Mouse (Mus musculus) gastrocnemius, postnatal 4 days (tissue): ENCODE measurements at regions not wholly inside any gene's neighbourhood (a gene's known extent, or its start where the extent isn't known, plus 50 kb on each side); places are given as distances from the start of the nearest gene placed in this dataset.
"Not testable (repeated sequence)": the region's sequence is repeated elsewhere in the genome, so short reads cannot be mapped to it uniquely, and the experiment has no call there.

Experiments used
- DNase-seq, 2 experiments: peaks; one replicate each; pipeline ENCODE4 v3.0.0; 2021 to 2022; ENCODE audit warnings: low spot score in 2 of 2, mixed read lengths in 2 of 2

DNA sequence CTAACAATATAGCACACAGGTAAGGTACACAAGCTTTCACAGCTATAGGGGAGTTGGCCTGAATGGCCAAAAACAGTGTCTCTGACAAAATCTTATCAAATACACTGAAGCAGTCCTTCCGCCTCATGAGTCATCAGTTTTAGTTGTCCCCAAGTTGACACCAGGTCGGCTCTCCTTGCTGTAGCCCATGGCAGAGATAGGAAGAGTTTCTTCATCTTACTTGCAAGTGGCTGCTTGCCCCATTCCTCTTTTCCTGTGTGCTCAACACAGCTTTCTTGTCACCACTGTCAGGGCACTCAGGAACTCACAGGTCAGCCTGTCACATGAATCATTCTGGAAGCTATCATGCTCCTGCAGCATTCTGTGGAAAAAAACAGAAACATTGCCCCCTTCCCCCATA lies 77.1 kb downstream of the Olfr721-ps1 start:
- DNase-seq: not testable (repeated sequence)

- DNase-seq: no peak
Measured at GRCm38 (mm10) chr14:14481840-14482239, 80.7 kb downstream of the Olfr721-ps1 start.

- no peak for DNase-seq
Measured at GRCm38 (mm10) chr14:14486356-14486755, 85.3 kb downstream of the Olfr721-ps1 start.

DNA sequence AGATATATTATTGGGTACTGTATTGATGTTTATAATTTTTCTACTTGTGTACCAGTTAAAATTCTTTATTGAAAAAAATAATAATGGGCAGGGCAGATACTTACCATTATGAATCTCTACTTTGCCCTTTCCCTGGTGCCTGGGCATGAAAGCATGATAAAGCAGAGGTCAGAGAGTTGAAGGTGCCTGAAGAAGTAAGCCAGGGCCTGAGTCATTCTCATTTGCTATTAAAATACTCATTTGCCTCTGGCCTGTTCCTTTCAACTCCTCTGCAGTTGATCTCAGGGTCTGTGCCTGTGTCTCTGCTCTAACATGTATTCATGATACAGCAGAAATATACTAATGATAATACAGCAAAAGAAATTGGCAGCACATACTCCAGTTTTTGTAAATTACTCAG lies 89.4 kb downstream of the Olfr721-ps1 start:
- DNase-seq: no peak

DNA sequence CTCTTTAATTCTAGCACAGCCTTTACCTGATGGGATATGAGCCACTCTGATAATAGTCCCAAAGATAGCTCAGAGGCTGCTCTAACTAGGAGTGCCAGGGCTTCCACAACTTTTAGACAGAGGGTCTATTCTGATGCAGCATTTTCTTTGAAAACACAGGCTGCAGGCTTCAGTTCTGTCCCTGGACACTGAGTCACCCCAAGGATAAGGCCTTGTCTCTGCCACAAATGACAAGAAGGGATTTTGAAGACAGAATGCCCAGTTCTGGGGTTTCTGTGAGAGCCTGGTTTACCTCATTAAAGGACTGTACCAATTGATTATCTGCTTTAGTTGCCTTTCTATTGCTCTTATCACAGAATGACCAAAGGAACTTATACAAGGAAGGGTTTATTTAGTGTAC lies 90.9 kb downstream of the Olfr721-ps1 start:
- DNase-seq: no peak

GRCm38 (mm10) chr14:14511927-14512326 lies 110.8 kb downstream of the Olfr721-ps1 start:
- DNase-seq: no peak

DNA sequence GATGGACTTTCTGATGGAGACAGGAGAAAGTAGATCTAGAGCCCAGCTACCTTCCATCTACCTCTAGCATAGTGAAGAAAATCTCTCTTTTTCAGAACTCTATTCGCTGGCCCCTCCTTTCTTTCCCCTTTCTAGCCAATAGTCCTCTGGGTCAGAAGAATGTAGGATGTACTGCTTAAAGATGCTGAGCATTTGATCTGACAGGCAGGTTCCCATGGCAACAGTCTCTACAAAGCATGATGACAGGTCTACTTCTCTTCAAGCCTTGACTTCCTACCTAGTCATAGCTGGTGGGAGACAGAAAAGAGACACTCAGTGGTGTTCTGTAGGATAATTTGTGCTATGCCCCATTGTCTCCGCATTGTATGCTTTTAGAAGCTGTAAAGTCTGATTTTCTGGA lies 112.0 kb downstream of the Olfr721-ps1 start:
- no peak for DNase-seq

GRCm38 (mm10) chr14:14513498-14513897 lies 112.4 kb downstream of the Olfr721-ps1 start:
- DNase-seq: no peak

DNA sequence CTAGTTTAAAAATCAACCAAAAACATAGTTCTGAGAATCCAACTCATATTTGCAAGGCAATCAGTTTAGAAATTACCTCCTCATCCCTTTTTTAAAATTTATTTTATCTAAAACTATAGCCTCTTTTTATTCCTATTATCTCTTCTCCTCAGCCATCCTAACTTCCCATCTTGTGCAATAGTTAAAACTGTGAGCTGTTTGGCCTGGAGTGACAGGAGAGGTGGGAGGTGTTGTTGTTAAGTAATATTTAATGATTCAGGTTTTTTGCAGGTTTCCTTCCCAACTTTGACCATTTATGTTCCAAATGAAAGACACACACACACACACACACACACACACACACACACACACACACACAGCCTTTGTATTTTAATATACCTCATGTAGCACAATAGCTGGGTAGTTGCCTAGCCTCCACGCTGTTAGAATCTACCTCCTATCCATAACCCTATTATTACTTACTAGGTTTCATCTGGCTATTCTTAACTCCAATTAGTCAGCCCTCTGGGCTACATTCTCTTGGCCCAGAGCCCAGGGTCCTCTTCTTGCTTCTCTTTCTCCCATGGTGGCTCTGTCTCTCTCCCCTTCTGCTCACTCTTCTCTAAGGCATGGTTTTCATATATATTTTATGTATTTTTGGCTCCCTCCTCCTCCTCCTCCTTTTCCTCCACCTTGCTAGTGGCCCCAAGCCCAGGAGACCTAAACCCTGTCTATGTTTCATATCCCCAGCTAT lies 113.5 kb downstream of the Olfr721-ps1 start:
- no peak for DNase-seq

- no peak for DNase-seq
Measured at GRCm38 (mm10) chr14:14515363-14515762, 114.3 kb downstream of the Olfr721-ps1 start.

DNA sequence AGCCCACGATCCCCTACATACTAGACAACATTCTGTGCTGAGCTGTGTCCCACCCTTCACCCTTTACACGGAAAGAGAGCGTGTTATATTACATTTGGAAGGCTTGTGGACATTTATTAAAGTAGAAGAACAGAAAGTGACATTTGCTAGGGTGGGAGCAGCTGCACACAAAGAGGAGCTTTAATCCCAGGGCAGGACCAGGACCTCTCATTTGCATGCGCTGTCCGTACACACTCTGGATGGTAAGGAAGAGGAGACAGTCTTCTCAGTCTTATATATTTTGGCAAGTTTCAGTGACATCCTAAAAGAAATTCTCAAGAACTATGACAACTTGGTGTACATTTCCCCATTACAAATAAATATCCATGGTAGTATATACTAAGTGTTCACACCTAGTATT lies 114.8 kb downstream of the Olfr721-ps1 start:
- no peak for DNase-seq

GRCm38 (mm10) chr14:14518027-14518426 lies 116.9 kb downstream of the Olfr721-ps1 start:
- no peak for DNase-seq

GRCm38 (mm10) chr14:14518841-14519240 lies 117.7 kb downstream of the Olfr721-ps1 start:
- no peak for DNase-seq

- DNase-seq: no peak
Measured at GRCm38 (mm10) chr14:14520195-14520594, 119.1 kb downstream of the Olfr721-ps1 start.

DNA sequence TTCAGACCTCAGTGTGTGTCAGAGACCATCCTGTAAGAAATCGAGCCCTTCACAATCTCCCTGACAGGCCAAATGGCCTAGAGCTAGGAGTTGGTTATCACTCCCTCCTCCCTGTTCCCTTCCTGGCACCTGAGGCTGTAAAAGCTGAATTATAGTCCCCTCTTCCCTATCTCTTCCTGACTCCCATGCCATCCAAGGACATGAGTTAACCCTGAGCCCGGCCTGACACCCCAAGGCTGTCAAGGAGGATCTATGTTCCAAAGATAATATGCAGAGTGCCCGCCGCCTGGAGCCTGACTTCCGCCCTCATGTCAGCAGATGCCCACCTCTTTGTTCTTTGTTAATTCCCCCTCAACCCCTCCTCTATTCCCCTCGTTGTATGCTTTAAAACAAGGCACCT lies 120.2 kb downstream of the Olfr721-ps1 start:
- not testable (repeated sequence) for DNase-seq

GRCm38 (mm10) chr14:14525225-14525624 lies 124.1 kb downstream of the Olfr721-ps1 start:
- DNase-seq: no peak

- no peak for DNase-seq
Measured at GRCm38 (mm10) chr14:14528437-14528836, 127.3 kb downstream of the Olfr721-ps1 start.

- no peak for DNase-seq
Measured at GRCm38 (mm10) chr14:14541206-14541605, 140.1 kb downstream of the Olfr721-ps1 start.

DNA sequence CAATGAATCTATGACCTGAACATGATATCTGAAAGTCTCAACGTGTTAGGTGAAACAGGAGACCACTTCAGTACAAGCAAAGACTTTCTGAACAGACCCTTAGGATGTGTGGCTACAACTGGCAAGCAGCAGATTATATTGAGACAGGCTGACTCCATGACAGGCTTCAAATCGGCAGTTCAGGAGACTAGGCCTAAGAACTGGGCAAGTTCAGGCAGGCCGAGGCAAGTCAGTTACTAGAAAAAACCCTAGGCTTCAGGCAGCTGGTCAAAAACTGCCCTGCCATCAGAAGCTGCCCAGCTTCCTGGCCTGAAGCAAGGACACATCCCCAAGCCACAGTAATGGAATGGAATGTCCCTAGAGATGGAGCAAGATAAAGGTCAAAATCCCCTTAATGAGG lies 140.6 kb downstream of the Olfr721-ps1 start:
- no peak for DNase-seq

- DNase-seq: no peak
Measured at GRCm38 (mm10) chr14:14544236-14544635, 143.1 kb downstream of the Olfr721-ps1 start.

DNA sequence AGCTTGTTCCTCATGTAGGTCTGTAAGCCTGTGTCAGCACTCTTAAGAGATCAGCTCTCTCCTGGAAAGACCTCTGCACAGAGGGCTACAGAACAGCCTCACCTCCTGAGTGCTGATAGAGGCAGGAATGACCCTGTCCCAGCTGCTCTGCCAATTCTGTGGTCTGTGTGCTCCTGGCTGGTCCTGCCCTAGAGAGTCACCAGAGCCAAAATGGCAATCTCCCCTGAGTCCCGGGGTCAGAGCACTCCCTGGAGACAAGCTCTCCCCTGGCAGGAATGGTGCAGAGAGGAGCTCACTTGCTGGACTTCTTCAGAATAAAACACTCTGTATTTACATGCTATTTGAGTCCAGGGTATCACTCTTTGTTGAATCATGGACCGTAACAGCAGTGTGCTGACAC lies 149.9 kb upstream of the Slc4a7 start:
- no peak for DNase-seq

GRCm38 (mm10) chr14:14574851-14575250 lies 127.2 kb upstream of the Slc4a7 start:
- DNase-seq: no peak

DNA sequence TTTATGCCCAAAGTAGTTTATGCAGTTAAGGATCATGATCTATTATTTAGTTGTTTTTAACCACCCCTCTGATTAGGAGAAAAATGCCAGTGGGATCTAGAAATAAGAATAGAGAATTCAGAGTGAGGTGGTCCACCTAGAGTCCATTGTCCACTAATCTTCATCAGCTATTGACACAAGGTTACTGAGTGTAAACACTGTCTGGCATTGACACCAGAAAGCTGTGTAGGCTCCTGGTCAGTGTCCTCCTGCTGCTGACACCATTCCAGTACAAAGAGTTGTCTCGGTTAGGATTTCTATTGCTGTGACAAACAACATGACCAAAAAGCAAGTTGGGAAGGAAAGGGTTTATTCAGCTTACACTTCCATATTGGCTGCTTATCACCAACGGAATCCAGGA lies 110.1 kb upstream of the Slc4a7 start:
- no peak for DNase-seq
